Mouse (Mus musculus) MN1 (cell line): ENCODE results near the gene Rheb.
A peak's percentile ranks its signal among the peaks of the same experiment; 100 is the strongest.
"Not testable (repeated sequence)": the region's sequence is repeated elsewhere in the genome, so short reads cannot be mapped to it uniquely, and the experiment has no call there.

Source experiments
- DNase-seq: peaks from one replicate; pipeline ENCODE4 v3.0.0-alpha.2; 2016; ENCODE audit warnings: low spot score

Rheb gene

DNA sequence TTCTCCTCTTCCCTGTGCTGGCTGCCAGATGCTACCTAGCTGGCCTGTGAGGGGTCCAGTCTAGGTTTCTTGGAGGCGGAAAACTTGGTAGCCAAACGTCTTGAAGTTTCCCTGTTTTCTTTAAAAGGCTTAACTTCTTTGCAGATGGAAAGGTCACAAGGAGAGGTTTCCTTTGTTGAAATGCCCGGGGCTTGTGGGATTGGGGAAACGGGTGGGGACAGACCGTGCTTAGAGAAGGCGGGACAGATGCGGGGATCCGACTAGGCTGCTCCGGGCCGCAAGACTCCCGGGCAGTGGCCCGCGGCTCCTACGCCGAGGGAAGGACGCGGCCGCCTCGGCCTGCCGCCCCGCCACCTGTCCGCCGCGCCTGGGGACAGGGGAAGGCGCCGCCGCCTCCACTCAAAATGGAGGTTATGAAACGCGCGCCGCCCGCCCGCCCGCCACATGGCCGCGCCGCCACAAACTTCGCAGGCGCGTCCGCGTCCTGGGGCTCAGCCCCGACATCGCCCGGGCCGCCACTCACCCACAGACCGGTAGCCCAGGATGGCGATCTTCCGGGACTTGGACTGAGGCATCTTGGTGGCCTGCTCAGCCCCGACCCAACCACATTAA is 656 bp downstream of the Rheb start:
- peak; percentile 53 for DNase-seq

DNA sequence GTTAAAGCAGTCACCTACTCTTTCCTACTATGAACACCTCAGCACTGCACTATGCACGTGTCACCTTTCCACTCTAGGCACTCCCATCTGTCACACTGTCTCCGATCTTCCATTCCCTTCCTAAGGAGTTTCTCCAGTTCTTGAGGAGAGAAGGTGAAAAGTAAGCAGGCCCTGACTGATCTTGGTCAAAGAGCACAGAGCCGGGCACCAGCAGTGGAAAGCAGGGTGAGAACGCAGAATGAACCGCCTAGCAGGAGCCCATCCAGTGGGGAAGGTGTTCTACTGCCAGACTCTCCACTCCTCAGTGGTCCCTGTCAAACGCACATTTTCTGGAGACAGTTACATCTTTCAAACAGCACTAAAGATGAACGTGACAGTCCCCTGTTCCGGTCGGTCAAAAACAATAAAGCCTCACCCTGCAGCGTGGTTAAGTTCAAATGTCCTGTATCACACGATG is 1.4 kb downstream of the Rheb start:
- DNase-seq: no peak

DNA sequence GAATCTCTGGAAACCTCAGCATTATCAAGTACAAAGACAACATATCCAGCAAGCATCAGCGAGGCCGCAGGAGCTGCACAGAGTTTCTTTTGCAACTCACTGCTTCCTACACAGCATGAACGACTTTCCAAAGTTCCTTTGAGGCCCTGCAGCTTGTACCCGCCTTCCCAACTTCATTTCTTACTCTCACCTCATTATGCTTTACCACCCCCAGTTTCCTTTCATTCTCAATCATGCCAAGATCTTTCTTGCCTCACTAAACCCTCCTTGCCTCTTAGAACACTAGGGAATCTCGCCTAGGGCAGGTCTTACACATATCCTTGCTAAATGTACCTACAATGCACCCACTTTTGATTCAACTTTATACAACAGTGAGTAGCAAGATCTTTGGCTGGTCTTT is 7.9 kb downstream of the Rheb start:
- no peak for DNase-seq

DNA sequence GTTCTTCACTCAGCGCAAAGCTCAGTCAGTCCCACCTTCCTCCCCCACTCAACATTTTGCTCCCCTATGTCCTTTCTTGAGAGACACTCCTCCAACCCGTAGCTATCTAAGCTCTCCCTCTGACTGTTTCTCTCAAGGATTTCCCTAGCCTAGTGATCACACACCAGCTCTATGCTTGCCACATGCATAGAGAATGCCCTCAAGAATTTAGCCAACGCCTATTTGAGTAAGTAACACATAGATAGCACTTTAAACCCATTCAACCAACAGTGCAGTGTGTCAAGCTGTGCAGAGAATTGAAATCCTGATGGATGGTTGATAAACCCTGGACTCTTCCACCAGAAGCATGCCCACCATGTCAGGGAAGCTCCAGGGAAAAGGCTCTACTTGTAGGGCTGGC is 10.5 kb downstream of the Rheb start:
- no peak for DNase-seq

DNA sequence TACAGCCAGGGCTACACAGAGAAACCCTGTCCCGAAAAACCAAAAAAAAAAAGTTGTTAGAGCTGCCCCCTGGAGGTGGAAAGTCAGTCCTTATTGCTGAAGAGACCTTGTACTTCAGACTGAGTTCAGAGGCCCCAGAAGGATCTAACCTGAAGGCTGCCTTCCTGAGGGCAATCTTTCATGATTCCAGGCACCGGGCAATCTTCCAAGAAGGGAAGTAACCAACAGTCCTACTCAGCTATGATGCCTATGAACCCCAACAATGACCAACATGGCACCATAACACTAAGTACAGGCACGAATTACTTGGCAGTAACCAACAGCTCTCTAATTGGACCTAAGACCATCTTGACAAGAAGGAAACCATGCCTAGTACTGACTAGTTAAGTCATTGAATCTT is 14.0 kb downstream of the Rheb start:
- no peak for DNase-seq

DNA sequence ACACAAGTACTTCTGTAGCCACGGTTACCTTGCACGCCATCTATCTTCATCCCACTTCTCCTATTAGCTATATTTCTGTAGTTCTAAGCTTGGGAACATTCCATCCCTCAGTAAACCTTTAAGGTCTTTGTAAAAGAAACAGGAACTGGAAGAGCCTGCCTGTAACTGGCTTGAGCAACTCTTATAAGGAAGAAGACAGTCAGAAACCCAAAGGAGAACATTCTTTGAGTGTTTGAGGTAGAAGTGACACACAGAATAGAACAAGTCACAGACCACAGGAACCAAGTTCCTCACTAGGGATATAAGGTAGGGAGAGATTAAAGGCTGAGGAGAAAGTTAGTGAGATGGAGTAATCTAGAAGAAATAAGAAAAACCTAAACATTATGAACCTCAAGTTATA is 15.3 kb downstream of the Rheb start:
- DNase-seq: no peak

DNA sequence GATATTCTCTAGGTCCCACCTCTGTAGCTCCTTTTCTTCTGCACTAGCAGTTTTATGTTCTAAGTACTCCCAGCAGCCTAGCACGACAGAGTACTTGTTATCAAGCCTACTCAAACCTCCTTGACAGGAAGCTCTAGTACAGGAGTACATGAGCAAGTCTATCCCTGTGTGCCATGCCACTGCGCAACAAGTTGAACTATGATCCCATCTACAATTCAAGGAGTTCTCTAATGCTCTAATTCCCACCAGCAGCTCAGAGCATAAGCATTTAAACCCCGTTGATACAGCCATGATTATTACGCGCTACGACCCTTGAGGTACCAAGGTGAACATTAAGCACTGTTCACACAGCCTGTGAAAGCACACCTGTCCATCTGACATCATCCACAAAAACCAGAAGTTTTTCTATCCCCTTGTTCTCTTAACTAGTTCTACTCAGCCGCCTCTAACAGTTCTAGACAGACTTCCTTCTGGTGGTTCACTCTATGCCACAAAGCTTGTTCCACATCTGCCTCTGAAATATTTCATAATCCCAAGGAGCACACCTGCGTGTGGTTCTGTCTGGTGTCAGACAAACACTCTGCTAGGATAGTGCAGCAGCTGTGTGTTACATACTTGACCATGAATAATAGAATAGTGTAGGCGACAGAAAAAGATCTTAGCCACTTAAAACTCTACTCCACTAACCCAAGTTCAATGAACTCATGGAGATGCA is 16.2 kb downstream of the Rheb start:
- DNase-seq: no peak

DNA sequence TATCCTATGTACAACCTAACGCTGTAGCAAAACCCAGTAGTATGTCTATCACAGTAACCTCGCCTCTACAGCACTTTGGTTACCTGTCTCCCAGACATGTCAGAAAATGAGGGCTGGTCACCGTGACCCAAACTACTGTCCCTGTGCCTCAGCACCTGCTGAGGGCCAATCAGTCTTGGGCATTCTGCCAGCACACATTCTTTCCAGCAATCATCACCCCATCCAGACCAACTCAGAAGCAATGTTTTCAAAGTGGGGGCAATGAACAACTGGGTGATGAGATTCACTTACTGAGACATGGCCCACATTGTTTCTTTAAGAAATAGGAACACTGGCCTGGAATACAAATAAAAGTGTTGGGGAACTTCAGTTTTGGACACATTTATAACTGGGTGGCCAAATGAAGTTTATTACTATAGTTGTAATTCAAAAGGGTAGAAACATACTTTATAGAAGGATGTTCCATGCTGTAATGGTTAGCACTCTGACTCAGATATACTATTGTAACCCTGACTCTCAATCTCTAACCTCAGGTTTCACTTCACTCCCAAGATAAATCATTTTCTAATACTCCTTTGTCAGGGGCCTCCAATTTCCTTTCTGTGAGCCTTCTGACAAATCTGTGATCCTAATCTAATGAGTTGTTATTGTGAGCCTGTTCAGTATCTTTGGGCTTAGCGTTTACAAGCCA is 16.9 kb downstream of the Rheb start:
- no peak for DNase-seq

DNA sequence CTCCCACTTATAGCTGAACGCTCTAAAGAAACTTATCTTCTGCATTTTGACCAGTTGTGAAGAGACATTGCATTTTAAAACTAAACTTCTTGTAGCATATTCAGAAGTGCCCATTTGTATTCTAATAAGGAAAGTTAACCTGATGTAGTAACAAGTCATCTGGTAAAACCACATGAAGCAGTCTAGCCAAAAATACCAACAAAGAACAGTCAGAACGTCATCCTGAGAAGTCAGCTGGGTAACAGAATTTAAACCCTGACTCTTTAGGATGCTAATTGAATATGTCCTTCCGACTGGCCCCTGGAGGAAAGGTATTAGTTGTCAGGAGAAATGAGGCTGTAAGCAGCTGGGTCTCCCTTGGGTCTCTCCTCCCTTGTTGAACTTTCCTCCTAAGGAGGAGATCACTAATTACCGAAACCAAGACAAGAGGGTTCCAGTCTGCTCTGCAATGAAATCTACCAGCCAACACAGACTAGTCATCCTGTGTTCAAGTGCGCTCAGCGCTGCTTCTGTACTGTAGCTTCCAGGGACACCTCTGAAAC is 18.5 kb downstream of the Rheb start:
- no peak for DNase-seq

DNA sequence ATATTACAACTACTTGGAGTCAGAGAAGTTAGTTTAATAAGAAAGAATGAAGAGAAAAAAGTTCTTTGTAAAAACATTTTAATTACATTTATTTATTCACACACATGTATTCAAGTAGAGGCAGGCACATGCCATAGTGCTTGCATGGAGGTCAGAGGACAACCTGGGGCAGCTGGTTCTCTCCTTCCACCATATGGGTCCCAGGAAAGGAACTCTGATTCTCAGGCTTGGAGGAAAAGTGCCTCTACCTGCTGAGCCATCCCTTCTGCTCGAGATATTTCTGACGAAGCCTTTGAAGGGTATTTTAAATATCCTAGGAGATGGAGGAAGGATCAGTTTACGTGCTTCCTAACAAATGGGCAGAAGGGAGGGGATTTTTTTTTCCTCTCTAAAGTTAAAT is 19.6 kb downstream of the Rheb start:
- DNase-seq: no peak

DNA sequence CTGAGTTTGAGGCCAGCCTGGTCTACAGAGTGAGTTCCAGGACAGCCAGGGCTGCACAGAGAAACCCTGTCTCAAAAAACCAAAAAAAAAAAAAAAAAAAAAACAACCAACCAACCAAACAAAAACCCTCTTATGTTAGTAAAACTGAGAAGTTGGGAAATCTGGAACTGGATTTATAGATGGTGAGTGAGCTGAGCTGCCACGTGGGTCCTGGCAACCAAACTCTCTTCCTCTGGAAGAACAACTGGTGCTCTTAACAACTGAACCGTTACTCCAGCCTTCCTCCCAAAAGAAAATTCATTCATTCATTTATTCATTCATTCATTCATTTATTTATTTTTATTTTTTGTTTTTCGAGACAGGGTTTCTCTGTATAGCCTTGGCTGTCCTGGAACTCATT is 20.2 kb downstream of the Rheb start:
- DNase-seq: not testable (repeated sequence)

DNA sequence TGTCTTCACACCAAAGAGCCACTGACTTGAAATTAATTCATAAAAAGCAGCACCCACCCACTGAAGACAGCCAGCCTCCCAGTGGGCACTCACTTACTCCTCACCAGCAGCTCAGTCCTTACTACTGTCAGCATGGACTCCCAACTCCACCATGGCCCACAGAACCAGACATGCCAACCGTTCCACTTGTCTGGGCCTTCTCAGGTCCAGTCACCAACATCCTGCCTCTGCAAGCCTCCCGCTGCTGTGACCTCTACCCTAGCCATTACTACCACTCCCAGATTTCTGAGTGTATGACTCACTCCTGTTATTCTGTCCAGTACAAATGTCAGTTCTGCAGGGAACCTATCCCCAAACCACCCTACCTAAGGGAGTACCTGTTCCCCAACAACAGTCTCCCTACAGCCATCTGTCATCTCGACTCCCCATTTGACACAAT is 21.0 kb downstream of the Rheb start:
- no peak for DNase-seq

DNA sequence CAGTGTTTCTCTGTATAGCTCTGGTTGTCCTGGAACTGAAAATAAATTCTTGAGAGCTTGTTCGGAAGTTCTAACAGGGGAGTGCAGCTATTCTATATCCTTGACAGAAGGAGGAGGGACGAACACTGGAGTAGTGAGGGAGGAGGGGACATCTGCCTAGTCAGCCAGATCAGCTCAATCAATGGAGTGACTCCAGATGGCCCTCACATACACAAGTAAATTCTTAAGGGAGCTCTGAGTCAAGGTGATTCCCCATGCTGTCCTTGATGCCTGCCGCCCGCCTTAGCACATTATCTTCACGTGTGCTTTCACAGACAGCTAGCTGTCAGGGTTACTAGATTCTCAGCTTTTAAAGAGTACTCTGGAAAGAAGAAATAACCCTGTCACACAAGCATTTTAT is 21.8 kb downstream of the Rheb start:
- peak; percentile 45 for DNase-seq

DNA sequence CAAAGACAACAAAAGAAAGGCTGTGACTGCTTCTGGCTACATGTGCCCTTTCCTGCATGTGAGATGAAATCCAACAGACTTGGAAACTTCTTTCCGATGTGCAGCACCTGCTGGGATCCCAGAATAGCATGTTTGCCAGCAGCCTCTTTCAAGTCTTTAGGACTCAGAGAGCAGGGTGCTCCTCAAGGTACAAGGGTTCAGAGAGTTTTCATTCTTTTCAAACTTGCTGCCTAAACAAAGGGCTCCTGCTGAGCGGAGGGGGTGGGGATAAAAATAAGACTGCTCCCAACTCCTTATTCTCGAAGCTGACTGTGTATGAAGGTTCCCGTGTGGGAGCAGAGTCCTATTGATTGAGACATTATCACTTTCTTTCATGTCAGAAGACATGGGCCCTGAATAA is 25.2 kb downstream of the Rheb start:
- no peak for DNase-seq

DNA sequence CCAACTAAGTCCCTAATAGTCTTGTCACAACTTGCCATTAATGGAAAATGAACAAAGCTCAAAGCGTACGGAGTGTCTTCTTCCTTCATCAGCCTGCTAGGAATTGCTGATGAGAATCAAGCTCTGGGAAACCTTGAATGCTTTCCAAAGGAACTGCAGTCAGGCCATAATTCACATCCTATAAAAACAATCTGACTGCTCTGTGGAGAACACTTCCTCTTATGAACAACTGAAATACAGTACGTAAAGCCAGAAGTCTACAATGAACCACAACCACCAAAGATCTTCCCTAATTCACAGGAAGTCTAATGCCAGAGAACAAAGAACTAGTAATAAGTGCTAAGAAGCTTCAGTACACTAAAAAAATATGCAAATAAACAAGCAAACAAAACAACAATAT is 28.5 kb downstream of the Rheb start:
- DNase-seq: no peak

DNA sequence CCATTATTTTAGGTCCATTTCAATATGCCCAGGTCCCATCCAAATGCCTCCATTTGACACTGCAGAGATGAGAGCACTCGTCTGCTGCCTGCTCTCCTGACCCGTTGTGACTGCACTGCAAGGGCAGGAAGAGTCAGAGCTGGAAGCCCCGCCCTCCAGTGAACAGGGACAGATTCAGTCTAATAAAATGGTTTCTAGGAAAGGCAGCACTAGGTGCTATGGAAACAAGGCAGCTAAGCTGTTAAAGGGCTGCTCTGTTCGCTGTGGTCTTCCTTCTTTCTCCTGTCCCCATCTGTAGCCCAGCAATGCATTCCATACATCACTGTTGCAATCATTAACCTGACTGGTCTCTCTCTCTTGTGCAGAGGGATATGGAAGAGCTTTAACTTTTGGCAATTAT is 29.4 kb downstream of the Rheb start:
- DNase-seq: no peak

DNA sequence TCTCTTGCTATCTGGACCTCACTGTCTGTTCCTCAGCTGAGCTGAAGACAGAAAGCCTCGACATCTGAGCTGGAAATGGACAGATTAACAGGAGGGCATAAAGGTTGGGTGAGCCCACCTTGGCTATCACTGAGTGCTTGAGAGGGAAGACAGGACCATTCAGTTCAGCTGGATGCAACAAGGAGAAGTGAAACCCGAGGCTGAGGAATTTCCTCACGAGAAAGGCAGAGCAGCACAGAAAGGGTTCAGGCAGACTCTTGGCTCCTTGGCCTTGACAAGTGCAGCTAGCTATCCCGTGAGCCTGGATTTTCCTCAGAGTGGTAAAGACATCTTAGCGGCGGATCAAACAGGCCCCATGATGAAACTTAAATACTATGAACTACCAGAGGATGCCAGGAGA is 37.2 kb downstream of the Rheb start:
- DNase-seq: no peak

DNA sequence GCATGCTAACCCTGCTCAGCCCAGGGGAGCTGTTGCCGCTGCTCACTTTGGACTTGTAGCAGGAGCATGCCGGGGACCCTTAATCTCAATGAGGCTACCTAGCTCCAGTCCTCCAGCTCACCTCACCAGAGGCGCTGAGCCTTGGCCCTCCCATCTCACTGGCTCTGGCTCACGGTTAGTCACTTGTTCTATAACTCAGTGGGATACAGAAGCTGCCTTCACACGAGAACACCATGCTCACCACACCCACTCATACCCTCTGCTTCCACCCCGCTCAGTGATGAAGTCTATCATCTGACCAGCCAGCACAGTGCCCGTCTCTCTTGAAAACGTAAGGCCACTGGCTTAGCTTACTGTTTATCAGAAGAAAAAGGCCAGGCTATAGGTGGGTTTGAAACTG is 37.8 kb downstream of the Rheb start:
- no peak for DNase-seq

DNA sequence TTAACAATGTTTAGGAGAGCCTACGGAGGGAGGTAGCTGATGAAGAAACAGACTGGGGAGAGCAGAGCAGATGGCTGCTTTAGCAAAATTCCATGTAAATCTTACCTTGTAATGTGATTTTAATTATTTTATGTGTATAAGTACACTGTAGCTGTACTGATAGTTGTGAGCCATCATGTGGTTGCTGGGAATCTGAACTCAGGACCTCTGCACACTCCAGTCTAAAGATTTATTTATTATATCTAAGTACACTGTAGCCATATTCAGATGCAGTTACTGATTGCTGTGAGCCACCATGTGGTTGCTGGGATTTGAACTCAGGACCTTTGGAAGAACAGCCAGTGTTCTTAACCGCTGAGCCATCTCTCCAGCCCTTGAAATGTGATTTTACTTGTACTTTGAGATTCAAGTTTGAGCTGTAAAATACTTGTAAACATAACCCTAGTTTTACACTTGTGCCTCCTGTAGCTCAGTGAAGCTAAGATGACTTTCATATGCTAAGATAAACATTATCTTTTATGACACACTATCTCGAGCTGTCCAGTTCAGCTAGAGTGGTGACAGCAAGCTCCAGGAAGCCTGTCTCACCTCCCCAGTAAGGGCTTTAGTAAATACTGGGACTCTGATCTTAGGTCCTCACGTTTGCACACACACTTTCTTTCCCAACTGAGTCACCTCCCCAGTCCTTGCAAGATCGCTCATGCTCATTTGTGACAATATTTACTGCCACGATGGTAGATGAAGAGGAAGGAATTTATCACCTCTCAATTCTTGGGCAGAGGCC is 40.4 kb downstream of the Rheb start:
- DNase-seq: no peak

DNA sequence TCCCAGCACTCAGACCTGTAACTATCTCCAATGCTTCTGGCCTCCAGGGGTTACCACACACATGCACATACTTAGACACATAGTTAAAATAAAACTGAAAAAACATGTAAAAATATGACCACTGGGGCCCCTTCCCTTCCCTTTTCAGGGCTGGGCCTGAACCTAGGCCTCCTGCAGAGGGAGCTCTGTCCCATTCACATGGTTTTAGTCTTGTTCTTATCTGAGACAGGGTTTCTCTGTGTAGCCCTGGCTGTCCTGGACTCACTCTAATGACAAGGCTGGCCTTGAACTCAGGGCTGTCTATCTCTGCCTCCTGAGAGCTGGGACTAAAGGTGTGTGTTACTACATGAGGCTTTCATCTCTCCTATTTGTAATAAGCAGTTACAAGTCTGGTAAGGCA is 42.0 kb downstream of the Rheb start:
- DNase-seq: peak; percentile 19

DNA sequence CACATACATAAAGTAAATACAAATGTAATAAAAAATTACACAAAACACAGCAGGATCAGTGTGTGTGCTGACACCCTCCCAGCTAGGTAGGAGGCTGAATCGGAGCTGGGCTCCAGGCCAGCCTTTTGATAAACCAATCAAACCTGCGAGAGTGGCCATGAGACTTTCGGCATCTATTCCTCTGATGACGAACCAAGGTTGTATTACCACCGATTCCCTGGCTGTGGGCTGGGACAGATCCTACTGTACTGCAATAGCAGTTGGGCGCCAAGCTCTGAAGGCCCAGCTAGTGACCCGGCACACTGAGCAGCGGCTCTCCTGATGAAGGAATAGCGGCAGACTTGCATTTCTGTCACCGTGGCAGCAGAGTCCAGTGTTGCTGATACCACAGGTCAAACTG is 43.8 kb downstream of the Rheb start:
- no peak for DNase-seq

DNA sequence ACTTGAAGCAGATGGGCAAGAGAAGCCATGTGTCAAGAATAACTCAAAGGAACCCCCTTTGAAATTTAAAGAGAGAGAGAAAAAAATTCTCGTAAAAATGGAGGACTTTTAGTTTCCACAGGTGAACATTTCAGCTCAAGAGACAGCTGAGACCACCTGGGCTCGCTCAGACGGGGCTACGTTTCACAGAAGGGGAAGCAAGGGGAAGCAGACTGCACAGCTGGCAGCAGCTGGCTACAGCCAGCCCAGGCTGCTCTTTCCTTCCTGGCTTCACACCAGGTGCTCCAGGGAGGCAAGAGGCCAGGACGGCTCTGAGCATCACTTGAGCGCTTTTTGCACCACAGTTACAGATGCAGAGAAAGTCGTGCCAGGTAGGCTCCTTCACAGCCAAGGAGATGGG is 44.6 kb downstream of the Rheb start:
- DNase-seq: no peak
